Mouse (Mus musculus) forebrain, embryonic 11.5 days (tissue): Measurements from ENCODE around the gene Cel. TPM values are rescaled to one million over a fixed set of nuclear protein-coding genes. Genes with fewer than 3 reads are reported as not detected.

Experiments
- ATAC-seq: fragments of 200-750 bp; cut with Nextera tagmentation; replicated peaks from 2 replicates; pipeline ENCODE4 v1.8.0; 2017; ENCODE audit warnings: moderate TSS enrichment; ENCODE audit not compliant: low FRiP score
- DNase-seq: peaks from one replicate; pipeline ENCODE4 v3.0.0-alpha.2; 2017; ENCODE audit warnings: low spot score
- H3K27ac ChIP-seq: fragments of 300-500 bp; sonication (generic); 2 replicates; pipeline ENCODE4 v1.5.1; 2014; ENCODE audit warnings: low read depth, low read length
- H3K27me3 ChIP-seq: fragments of 300-500 bp; sonication (generic); 2 replicates; pipeline ENCODE4 v1.6.1; 2014; ENCODE audit warnings: mild to moderate bottlenecking, low read length, mixed read lengths; ENCODE audit not compliant: control insufficient read depth, insufficient read depth
- H3K36me3 ChIP-seq: fragments of 300-500 bp; sonication (generic); 2 replicates; pipeline ENCODE4 v1.6.1; 2014; ENCODE audit warnings: mild to moderate bottlenecking, low read length, moderate library complexity, mixed read lengths; ENCODE audit not compliant: control insufficient read depth, insufficient read depth
- H3K4me1 ChIP-seq: fragments of 300-500 bp; sonication (generic); replicated peaks from 2 replicates; pipeline ENCODE4 v1.6.1; 2014; ENCODE audit warnings: low read length, mixed read lengths; ENCODE audit not compliant: control insufficient read depth, insufficient read depth
- H3K4me2 ChIP-seq: fragments of 300-500 bp; sonication (generic); 2 replicates; pipeline ENCODE4 v1.6.1; 2014; ENCODE audit warnings: low read depth, mild to moderate bottlenecking, low read length, moderate library complexity, mixed read lengths; ENCODE audit not compliant: severe bottlenecking
- H3K4me3 ChIP-seq: fragments of 300-500 bp; sonication (generic); 2 replicates; pipeline ENCODE4 v1.5.1; 2014; ENCODE audit warnings: low read depth, low read length
- H3K9ac ChIP-seq: fragments of 300-500 bp; sonication (generic); 2 replicates; pipeline ENCODE4 v1.6.1; 2014; ENCODE audit warnings: low read length
- H3K9me3 ChIP-seq: fragments of 300-500 bp; sonication (generic); 2 replicates; pipeline ENCODE4 v1.6.1; 2016; ENCODE audit warnings: low read length, mixed read lengths; ENCODE audit not compliant: control insufficient read depth
- WGBS: fragments of 180-500 bp; shearing (Covaris S2); extraction: QIAGEN DNeasy Blood & Tissue Kit; methylation state at CpG from one replicate; pipeline ENCODE4 v1.1.7; 2014; 5-methylcytosine and 5-hydroxymethylcytosine counted together
- polyA plus RNA-seq: library from polyadenylated mRNA; unstranded; fragments of >200 nt; fragmentation: Nextera tagmentation; extraction: Ambion mirVana; gene quantifications from 2 replicates; pipeline ENCODE4 v1.2.1, GENCODE M21; 2014

The Cel gene
- polyA plus RNA-seq, 1 experiment from 2014 or later, result not detected

DNA sequence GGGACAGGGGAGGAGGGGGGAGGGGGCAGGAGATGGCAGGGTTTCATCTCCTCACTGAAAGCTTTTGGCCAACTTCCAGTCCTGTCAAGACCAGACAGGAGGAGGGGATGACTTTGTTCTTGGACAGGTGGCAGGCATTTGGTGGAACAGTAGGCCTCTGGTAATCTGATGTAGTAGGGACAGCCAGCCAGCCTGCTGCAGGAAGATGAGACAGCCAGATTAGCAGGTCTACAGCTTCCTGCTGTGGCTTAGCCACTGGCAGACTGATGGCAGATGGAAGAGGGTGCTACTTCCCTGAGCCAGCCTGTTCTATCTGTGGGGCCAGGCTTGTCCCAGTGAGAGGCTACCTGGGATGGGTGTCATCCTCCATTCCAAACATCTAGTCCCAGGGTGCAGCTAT lies 17.2 kb downstream of the Cel start:
- no peak overlapping the region for H3K27ac ChIP-seq
- H3K27me3 ChIP-seq, result no peaks in the 10 kb centered on the region
- H3K9me3 ChIP-seq, result no peaks in the 10 kb centered on the region
- no peak overlapping the region for H3K4me2 ChIP-seq
- H3K4me1 ChIP-seq, result no peaks in the 10 kb centered on the region
- H3K9ac ChIP-seq, result no peak overlapping the region
- no peak for DNase-seq
- no peaks in the 10 kb centered on the region; the same call in 1 of the 2 replicates for H3K36me3 ChIP-seq
- no peak for ATAC-seq
- no peak overlapping the region for H3K4me3 ChIP-seq

- Histone ChIP-seq H3K4me3 (no peak overlapping the region), H3K27ac (no peak overlapping the region), H3K4me2 (no peak overlapping the region), H3K4me1 (no peaks in the 10 kb centered on the region; the same call in 1 of the 2 replicates), H3K9me3 (no peaks in the 10 kb centered on the region), H3K9ac (no peak overlapping the region), H3K27me3 (no peaks in the 10 kb centered on the region), H3K36me3 (no peaks in the 10 kb centered on the region; the same call in 1 of the 2 replicates)
- no peak for ATAC-seq
- no peak for DNase-seq
- 95% methylated on average over 8 of the region's 8 CpGs for WGBS
Observed at GRCm38 (mm10) chr2:28543894-28544293, 19.3 kb downstream of the Cel start.

- DNase-seq (no peak), ATAC-seq (no peak)
- Histone ChIP-seq H3K9me3 (no peaks in the 10 kb centered on the region), H3K36me3 (no peaks in the 10 kb centered on the region; the same call in 1 of the 2 replicates), H3K27ac (no peak overlapping the region), H3K4me2 (no peak overlapping the region), H3K9ac (no peak overlapping the region), H3K4me3 (no peak overlapping the region), H3K27me3 (no peaks in the 10 kb centered on the region), H3K4me1 (peaks cover 10% of the 10 kb centered on the region; the same call in 1 of the 2 replicates)
- WGBS, result 84% methylated on average over 8 of the region's 8 CpGs
Observed at GRCm38 (mm10) chr2:28540587-28541227, 22.5 kb downstream of the Cel start.

GRCm38 (mm10) chr2:28539949-28540348 lies 23.3 kb downstream of the Cel start:
- no peak for ATAC-seq
- Histone ChIP-seq H3K36me3 (no peaks in the 10 kb centered on the region; the same call in 1 of the 2 replicates), H3K9ac (no peak overlapping the region), H3K4me3 (no peak overlapping the region), H3K4me1 (peaks cover 14% of the 10 kb centered on the region; the same call in 1 of the 2 replicates), H3K27me3 (no peaks in the 10 kb centered on the region), H3K4me2 (no peak overlapping the region), H3K9me3 (no peaks in the 10 kb centered on the region), H3K27ac (no peak overlapping the region)
- WGBS, result 87% methylated on average over 2 of the region's 2 CpGs
- DNase-seq, result no peak

GRCm38 (mm10) chr2:28539206-28539605 lies 24.0 kb downstream of the Cel start:
- no peak overlapping the region for H3K4me2 ChIP-seq
- 62% methylated on average over 7 of the region's 7 CpGs for WGBS
- no peaks in the 10 kb centered on the region for H3K27me3 ChIP-seq
- no peak overlapping the region for H3K27ac ChIP-seq
- no peaks in the 10 kb centered on the region for H3K9me3 ChIP-seq
- no peak for DNase-seq
- H3K9ac ChIP-seq, result peak overlapping the region; percentile 20; the same call in 1 of the 2 replicates
- H3K36me3 ChIP-seq, result no peaks in the 10 kb centered on the region; the same call in 1 of the 2 replicates
- ATAC-seq, result 0 out of 2 replicates have a peak, but pooled peaks have one; percentile 31
- no peak overlapping the region for H3K4me3 ChIP-seq
- peaks cover 16% of the 10 kb centered on the region; the same call in 1 of the 2 replicates for H3K4me1 ChIP-seq

DNA sequence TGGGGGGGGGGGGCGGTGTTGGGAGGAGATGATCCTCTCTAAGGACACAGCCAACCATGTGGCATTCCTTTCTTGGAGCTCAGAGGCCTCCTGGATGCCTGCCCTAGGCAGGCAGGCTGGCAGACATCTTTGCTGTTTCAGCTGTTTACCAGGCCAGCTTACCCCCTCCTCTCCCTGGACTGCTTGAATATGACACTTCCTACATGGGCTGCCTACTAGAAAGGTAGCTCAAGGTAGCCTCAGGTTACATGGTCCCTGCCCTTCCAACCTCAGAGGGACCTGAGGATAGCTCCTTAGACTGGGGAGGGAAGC lies 24.4 kb downstream of the Cel start:
- Histone ChIP-seq H3K36me3 (no peaks in the 10 kb centered on the region; the same call in 1 of the 2 replicates), H3K9me3 (no peaks in the 10 kb centered on the region), H3K9ac (no peak overlapping the region), H3K4me1 (peaks cover 19% of the 10 kb centered on the region; the same call in 1 of the 2 replicates), H3K27me3 (no peaks in the 10 kb centered on the region), H3K4me3 (no peak overlapping the region), H3K4me2 (no peak overlapping the region), H3K27ac (no peak overlapping the region)
- ATAC-seq (no peak), DNase-seq (no peak)
- WGBS, result 67% methylated on average over 1 of the region's 1 CpGs

DNA sequence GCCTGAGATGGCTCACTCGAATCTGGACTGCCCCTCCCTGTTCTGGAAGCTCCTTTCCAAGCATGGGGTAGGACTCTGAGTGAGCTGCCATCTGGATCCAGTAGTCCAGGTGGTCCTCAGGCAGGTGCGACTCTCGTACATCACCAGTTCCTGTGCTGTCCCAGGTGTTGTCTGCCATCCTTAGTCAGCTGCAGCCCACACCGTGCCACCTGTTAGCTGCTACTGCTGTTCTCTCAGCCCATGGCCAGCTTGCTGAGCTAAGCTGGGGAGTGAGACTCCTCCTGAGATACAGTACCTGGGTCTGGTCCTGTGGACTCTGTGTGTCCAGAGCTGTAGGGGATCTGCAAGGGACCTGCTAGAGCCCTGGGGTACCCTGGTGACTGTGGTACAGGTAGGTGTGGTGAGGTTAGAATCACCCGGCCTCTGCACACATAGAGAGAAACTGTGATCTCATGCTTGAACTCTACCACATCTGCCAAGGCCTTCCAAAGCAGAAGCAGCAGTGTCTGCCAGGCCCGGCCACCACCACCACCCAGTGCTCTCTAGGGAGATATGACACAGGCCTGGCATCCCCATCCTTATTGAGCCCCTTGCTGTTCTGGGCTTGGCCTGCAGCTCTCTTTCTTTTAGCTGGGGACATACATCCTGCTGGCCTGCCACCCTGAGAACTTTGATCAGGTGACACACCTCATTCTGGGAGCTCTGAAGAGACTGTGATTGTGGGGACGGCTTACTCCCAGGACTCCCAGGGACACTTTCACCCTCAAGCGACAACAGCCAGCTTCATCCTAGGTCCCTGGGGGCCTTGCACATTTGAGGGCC lies 25.0 kb downstream of the Cel start:
- Histone ChIP-seq H3K9ac (no peak overlapping the region), H3K9me3 (no peaks in the 10 kb centered on the region), H3K27ac (no peak overlapping the region), H3K4me2 (no peak overlapping the region), H3K4me1 (peaks cover 22% of the 10 kb centered on the region; the same call in 1 of the 2 replicates), H3K27me3 (no peaks in the 10 kb centered on the region), H3K36me3 (no peaks in the 10 kb centered on the region; the same call in 1 of the 2 replicates), H3K4me3 (no peak overlapping the region)
- ATAC-seq (no peak), DNase-seq (no peak)
- WGBS, result 75% methylated on average over 8 of the region's 8 CpGs

DNA sequence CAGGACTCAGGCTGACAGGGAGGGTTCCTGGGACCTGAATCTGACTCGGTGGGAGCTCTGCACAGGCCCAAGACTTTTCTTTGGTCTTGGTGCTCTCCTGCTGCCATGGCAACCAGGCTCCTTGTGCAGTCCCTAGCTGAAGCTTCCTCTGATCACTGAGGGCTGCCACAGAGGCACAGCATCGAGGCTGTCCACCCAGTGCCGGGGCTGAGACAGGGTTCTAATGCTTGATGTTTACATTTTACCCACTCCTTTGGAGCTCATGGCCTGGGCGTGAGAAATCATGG lies 25.6 kb downstream of the Cel start:
- H3K36me3 ChIP-seq, result no peaks in the 10 kb centered on the region
- H3K27me3 ChIP-seq, result no peaks in the 10 kb centered on the region
- DNase-seq (no peak), ATAC-seq (no peak)
- H3K27ac ChIP-seq, result no peak overlapping the region
- H3K4me2 ChIP-seq, result no peak overlapping the region
- H3K9ac ChIP-seq, result no peak overlapping the region
- H3K4me1 ChIP-seq, result peaks cover 26% of the 10 kb centered on the region; the same call in 1 of the 2 replicates
- no peaks in the 10 kb centered on the region for H3K9me3 ChIP-seq
- WGBS, result 27% methylated on average over 4 of the region's 4 CpGs
- no peak overlapping the region for H3K4me3 ChIP-seq
